Mouse (Mus musculus): Measurements from ENCODE around the gene Ifnl3.

DNA sequence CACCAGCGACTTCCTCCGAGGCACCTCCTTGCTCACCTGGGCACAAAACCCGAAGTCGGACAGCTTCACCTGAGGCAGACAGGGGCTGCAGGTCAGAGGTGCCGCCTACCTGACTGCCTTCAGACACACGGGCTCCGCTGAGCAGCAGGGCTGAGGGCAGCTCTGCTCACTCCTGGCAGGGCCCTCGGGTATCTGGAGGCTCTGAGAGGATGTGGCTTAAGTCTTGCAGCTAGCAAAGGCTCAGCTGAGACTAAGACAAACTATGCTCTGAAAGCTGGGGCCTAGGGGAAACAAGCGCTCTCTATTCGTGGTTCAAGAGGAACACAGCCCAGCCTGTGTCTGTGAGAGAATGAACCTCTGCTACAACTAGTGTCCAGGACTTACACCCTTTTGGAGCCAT, 38.2 kb downstream of the Ifnl3 start:
- no peak for TF ChIP-seq CTCF (IDR thresholded peaks at IDR 0.05; ENCODE audit: low read depth, low read length)
- TF ChIP-seq POLR2A (IDR thresholded peaks at IDR 0.05; ENCODE audit: extremely low read depth, insufficient read depth, low read length): no peak
